Mouse (Mus musculus) spleen, adult 2 months (tissue): ENCODE data around the gene Gli2.

Source experiments
- CTCF ChIP-seq: fragments of 200-500 bp; IDR thresholded peaks from 2 replicates; pipeline ENCODE4 v1.5.1; 2011; ENCODE audit warnings: mild to moderate bottlenecking, inconsistent platforms; ENCODE audit not compliant: insufficient read depth, insufficient read length, insufficient replicate concordance; ENCODE audit errors: extremely low read depth
- POLR2A ChIP-seq: fragments of 200-500 bp; IDR thresholded peaks from 2 replicates; pipeline ENCODE4 v1.6.1; 2011; ENCODE audit warnings: low read depth, low read length, inconsistent platforms

GRCm38 (mm10) chr1:118983389-118983788 is 70.0 kb downstream of the Gli2 start:
- TF ChIP-seq CTCF: no peak
- TF ChIP-seq POLR2A: no peak
